Mouse (Mus musculus) yolk sac, embryonic 10.5 days (tissue): ENCODE data around the gene Grid1.

Experiments
- DNase-seq: peaks from one replicate; pipeline ENCODE4 v3.0.0-alpha.2; 2017; ENCODE audit warnings: low spot score

Gene Grid1

DNA sequence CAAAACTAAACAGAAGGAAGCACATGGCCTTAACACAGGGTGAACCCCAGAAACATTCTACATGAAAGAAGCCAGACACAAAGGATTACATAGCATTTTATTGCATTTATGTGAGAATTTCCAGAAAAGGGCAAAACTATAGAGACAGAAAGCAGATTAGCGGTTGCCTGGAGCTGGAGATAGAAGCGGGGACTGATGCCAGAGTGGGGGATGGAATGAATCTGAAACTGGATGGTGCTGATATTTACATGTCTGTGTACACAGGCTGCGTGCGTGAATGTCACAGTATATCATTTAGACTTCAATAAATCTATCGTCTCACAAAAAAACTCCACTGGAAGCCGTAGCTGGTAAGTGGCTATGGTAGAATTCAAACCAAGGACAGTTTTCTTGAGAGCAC is 96.4 kb downstream of the Grid1 start:
- no peak for DNase-seq

- no peak for DNase-seq
Measured at GRCm38 (mm10) chr14:34917111-34917510, 97.2 kb downstream of the Grid1 start.

- no peak for DNase-seq
Measured at GRCm38 (mm10) chr14:34919221-34919620, 99.3 kb downstream of the Grid1 start.

- DNase-seq, result no peak
Measured at GRCm38 (mm10) chr14:34921265-34921664, 101.4 kb downstream of the Grid1 start.

DNA sequence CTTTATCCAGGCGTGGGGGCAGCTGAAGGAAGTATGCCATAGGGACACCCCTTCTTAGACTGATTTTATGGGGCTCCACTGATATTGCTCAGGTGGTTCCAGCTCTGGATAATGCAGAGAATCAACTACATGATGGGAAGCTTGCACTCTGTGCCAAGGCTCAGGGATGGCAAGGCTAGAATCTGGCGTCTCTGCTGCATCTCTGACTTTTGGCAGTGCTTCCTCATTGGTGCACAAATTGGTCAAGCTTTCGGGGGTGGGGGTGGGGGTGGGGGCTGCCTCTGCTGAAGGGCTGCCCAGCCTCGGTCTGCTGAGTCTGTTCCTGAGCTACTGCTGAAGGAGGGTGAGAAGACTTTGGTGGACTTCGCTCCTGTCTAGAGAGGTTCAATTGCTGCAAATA is 105.1 kb downstream of the Grid1 start:
- DNase-seq, result no peak

- no peak for DNase-seq
Measured at GRCm38 (mm10) chr14:34930040-34930719, 110.3 kb downstream of the Grid1 start.

GRCm38 (mm10) chr14:34933197-34933596 is 113.3 kb downstream of the Grid1 start:
- no peak for DNase-seq

GRCm38 (mm10) chr14:34936192-34936770 is 116.4 kb downstream of the Grid1 start:
- no peak for DNase-seq

DNA sequence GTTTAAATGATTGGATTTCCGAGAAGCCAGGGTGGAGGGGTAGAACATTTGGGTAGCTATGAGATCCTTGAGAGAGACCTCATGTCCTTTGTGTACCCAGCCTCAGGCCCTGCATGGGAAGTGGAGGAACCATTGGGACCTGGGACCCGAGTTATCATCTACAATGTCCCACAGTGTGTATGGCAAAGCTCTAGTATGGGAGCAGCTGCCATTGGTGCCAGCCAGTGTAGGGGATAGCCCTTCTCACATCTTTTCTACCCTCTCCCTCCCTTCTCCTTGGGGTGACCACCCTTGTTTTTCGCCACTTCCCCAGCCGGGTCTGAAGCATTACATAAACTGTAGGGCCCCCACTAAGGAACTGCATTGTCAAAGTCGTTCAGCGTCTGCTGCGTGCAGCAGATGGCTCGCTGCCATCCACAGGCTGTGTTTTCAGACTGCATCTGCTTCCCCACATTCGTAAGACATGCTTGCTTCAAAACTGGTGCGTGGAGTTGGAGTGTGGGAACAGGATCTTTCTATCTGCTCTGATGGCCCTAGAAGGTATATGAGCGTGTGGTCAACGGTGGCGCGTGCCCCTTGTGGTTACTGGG is 124.6 kb downstream of the Grid1 start:
- DNase-seq, result no peak

DNA sequence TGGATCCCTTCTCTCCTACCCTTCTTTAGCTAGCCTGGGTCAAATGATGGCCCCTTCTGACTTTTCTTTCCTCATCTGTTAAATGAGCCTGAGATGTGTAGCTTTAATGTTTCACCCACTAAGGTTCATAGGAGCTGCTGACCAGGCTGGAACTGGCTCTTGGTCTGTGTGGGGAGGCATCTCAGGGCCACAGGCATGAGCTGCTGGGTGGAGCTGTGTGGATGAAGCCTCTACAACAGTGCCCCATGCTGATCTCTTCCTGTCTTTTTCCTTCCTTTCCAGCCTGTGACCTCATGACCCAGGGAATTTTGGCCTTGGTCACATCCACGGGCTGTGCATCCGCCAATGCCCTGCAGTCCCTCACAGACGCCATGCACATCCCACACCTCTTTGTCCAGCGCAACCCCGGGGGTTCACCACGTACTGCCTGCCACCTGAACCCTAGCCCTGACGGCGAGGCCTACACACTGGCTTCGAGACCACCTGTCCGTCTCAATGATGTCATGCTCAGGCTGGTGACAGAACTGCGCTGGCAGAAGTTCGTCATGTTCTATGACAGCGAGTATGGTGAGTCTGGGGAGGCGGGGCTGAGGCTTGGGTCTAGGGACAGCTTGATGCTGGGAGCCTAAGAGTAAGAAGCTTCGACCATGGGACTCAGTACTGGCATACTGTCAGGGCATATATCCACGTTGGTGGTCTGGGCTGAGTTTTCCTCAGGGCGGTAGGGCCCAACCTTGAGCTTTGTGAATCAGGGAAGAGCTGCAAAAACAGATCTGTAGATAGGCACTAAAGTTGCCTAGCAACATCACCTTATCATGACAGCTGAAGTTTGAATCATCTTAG is 125.8 kb downstream of the Grid1 start:
- DNase-seq, result no peak

- no peak for DNase-seq
Measured at GRCm38 (mm10) chr14:34946314-34946583, 126.3 kb downstream of the Grid1 start.

DNA sequence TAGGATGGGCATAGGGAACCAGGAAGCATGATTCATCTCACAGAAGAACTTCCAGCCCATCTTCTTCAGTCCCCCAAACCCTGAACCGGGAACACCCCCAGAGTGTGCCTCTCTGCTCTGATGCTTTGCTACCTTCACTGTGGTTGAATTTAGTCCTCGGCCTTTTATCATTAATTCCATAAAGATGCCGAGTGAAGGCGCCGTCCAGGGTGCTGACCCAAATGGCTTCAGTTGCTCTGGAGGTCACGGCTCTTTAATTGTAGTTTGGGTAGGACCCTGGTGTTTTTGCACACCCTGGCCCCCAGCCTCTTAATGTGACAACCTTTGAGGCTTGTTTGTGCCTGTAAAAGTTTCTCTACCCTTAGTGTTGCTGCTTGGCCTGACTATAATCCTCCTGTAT is 128.3 kb downstream of the Grid1 start:
- no peak for DNase-seq

- no peak for DNase-seq
Measured at GRCm38 (mm10) chr14:34952311-34952710, 132.4 kb downstream of the Grid1 start.

DNA sequence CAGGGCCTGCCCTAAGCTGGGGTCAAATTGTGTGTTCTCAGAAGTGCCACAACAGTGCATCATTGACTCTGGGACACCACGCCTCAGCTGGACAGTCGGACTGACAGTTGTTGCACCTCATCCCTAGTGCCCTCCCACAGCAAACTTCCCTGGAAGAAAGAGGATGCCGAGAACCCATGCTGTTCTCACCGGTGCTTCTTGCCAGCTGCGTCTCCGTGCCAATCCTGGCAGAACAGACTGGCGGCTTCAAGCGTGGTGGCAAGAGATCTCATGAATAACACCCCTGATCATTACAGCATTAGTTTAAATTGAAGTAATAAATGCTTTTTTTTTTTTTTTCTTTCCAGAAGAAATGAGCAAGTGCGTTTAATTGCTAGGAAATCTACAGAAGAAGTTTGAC is 133.7 kb downstream of the Grid1 start:
- no peak for DNase-seq

DNA sequence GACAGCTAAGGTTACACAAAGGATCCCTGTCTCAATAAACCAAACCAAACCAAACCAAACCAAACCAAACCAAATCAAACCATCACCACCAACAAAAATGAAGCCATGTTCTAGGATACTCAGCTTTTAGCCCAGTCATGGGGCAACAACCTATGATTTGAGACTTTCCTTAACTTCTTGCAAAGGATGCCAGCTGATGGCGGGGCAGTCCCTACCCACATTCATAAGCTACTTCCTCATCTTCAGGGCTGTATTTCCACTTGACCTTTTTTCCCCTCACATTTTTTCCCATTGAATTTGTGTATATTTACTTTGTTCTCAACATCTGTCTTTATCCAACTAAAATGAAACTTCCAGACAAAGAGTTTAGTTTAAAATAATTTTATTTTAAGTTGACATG is 135.8 kb downstream of the Grid1 start:
- DNase-seq, result no peak

- DNase-seq, result no peak
Measured at GRCm38 (mm10) chr14:34960227-34960626, 140.3 kb downstream of the Grid1 start.

- no peak for DNase-seq
Measured at GRCm38 (mm10) chr14:34963616-34964168, 143.8 kb downstream of the Grid1 start.

DNA sequence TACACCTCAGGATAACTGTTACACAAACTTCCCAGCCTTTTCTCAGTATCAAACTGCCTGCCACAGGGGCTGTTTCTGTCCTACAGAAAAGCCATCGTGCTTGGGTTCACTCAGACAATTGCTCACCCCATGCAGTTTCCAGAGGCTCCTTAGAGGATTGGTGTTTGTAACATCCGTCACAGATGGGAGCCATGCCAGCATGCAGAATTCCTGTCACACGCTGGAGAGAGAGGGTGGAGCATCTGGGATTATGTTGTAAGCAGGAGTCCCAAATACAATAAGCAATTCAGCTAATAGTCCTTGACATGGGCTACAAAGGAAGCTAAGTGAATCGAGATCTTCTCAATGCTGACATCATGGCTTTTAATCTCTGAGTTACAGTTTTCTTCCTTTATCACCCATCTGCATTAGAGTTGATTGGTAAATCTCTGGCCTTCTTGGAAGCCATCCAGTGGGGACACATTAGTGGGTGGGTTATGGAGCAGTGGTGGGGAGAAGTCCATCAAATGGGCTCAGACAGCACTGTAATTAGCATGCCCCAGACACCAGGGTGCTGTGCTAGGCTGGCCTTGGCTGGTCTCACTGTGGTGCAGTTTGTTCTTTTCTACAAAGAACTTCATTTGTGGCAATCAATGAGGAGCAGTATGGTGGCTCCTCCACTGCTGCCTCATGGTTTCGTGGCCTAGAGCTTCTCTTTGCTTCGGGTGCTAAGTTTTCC is 149.4 kb downstream of the Grid1 start:
- DNase-seq, result no peak

- DNase-seq, result no peak
Measured at GRCm38 (mm10) chr14:34972930-34973329, 153.0 kb downstream of the Grid1 start.

GRCm38 (mm10) chr14:34980756-34981155 is 160.8 kb downstream of the Grid1 start:
- no peak for DNase-seq

DNA sequence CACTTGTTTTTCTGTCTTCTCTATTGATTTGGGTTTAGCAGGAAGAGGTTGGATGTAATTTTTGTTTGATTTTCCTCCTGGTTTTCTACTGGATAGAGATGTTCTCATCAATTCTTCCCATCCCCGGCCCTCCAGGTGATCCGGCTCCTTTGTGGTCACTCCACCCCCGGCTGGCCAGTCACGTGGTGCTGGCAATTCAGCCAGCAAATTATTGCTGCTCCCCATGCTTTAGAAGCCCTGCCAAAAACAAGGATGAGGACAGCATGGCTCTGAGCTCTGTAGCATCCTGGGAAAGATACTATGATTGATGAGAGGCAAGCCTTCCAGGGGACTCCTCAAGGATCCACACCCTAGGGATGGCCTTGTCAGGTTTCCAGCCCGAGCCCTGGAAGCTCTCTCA is 169.2 kb downstream of the Grid1 start:
- DNase-seq, result no peak

DNA sequence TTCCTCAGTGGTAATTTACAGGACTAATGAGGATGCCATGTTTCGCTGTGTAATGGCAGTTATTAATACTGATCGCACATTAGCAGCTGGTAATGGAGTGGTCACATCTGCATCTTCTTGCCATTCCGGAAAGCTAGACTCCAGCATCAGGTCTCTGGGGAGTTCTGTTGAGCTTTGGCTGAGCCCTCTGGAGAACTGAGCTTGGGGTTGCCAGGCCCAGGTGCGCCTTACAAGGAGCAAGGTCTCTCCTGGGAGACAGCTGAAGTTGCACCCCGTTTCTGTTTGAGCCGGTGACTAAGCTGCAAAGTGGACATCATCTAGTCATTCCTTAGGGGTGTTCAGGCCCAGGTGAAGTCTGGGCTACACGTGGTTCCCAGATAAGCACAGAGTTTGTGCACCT is 186.8 kb downstream of the Grid1 start:
- DNase-seq, result no peak
